Mouse (Mus musculus) kidney, adult 2 months (tissue): Measurements from ENCODE around the gene Gm12248.

ENCODE experiments used
- CTCF ChIP-seq: fragments of 200-500 bp; conservative IDR thresholded peaks from 2 replicates; pipeline ENCODE4 v1.5.1; 2011; ENCODE audit warnings: low read depth, mild to moderate bottlenecking, control low read depth, low read length, moderate library complexity, mixed read lengths; ENCODE audit not compliant: insufficient read depth, insufficient read length
- POLR2A ChIP-seq: fragments of 200-500 bp; IDR thresholded peaks from one replicate; pipeline ENCODE4 v1.6.1; 2011; ENCODE audit warnings: low read depth, low read length, control low read depth

DNA sequence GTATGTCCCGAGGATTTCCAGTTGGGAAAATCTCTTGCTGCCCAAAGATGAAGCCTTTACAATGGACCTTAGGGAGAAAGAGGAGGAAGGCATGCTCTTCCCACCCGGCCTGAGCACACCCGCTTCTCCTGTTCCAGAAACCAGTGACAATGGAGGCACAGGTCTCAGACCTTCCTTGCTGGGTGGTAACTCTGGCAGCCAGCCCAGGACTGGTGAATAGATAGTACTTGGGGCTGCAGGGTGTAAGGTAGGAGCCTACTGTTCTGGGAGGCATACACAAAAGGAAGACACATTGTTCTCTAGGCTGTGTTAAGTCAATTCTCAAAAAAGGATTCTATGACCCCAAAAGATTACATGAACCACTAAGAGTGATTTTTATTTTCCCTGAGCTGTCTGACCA lies 27.7 kb upstream of the Gm12248 start:
- TF ChIP-seq CTCF (no peak), POLR2A (no peak)
